Mouse (Mus musculus): ENCODE measurements around the gene Abcc6.

GRCm38 (mm10) chr7:46045882-46046281 lies 15.8 kb upstream of the Abcc6 start:
- no peak for TF ChIP-seq CTCF (IDR thresholded peaks at IDR 0.05; ENCODE audit: low read depth)
- TF ChIP-seq EP300 (IDR thresholded peaks at IDR 0.05; ENCODE audit: low read depth): no peak
